Mouse (Mus musculus) right cerebral cortex, postnatal 10 days (tissue): ENCODE results near the gene Cdc42bpb.

Experiments
- DNase-seq, 2 experiments: peaks; one replicate each; pipeline ENCODE4 v3.0.0; 2021; ENCODE audit warnings: low spot score in 2 of 2

Cdc42bpb gene

GRCm38 (mm10) chr12:111377376-111377973, at the start of gene Cdc42bpb:
Cdc42bpb (minus strand) TSS chr12:111377718.
- DNase-seq: peak; percentile 96

GRCm38 (mm10) chr12:111425789-111426460, 48.4 kb upstream of the Cdc42bpb start:
- peak; percentile 88 to 93 for DNase-seq

- DNase-seq: peak; percentile 81 to 87
Measured at GRCm38 (mm10) chr12:111425258-111425657, 47.7 kb upstream of the Cdc42bpb start.

- DNase-seq: no peak
Measured at GRCm38 (mm10) chr12:111424547-111424946, 47.0 kb upstream of the Cdc42bpb start.

- DNase-seq: no peak
Measured at GRCm38 (mm10) chr12:111423570-111424129, 46.1 kb upstream of the Cdc42bpb start.

GRCm38 (mm10) chr12:111422852-111423251, 45.3 kb upstream of the Cdc42bpb start:
- no peak for DNase-seq

- no peak for DNase-seq
Measured at GRCm38 (mm10) chr12:111420946-111421709, 43.6 kb upstream of the Cdc42bpb start.

- DNase-seq: no peak
Measured at GRCm38 (mm10) chr12:111419918-111420317, 42.4 kb upstream of the Cdc42bpb start.

GRCm38 (mm10) chr12:111416921-111417779, 39.6 kb upstream of the Cdc42bpb start, which contains the start of gene Exoc3l4:
Exoc3l4 (plus strand) TSS chr12:111417017.
- no peak for DNase-seq

- DNase-seq: peak; percentile 89 to 93
Measured at GRCm38 (mm10) chr12:111413300-111413699, 35.8 kb upstream of the Cdc42bpb start.

- DNase-seq: no peak
Measured at GRCm38 (mm10) chr12:111412581-111413284, 35.2 kb upstream of the Cdc42bpb start.

GRCm38 (mm10) chr12:111411631-111412355, 34.3 kb upstream of the Cdc42bpb start:
- no peak for DNase-seq

GRCm38 (mm10) chr12:111409583-111409982, 32.1 kb upstream of the Cdc42bpb start:
- DNase-seq: peak; percentile 56 to 68

- DNase-seq: no peak
Measured at GRCm38 (mm10) chr12:111406622-111407021, 29.1 kb upstream of the Cdc42bpb start, which contains the start of gene Lbhd2. Lbhd2 (plus strand) TSS chr12:111406809.

GRCm38 (mm10) chr12:111404880-111405279, 27.4 kb upstream of the Cdc42bpb start:
- no peak for DNase-seq

GRCm38 (mm10) chr12:111401454-111402184, 24.1 kb upstream of the Cdc42bpb start:
- peak; percentile 81 to 85 for DNase-seq

GRCm38 (mm10) chr12:111396997-111397396, 19.5 kb upstream of the Cdc42bpb start:
- no peak for DNase-seq

- no peak for DNase-seq
Measured at GRCm38 (mm10) chr12:111394008-111394407, 16.5 kb upstream of the Cdc42bpb start.

GRCm38 (mm10) chr12:111387146-111387545, 9.6 kb upstream of the Cdc42bpb start:
- DNase-seq: no peak
